Mouse (Mus musculus) heart, postnatal 10 days (tissue): Measurements from ENCODE around the gene Dpp6. TPM values are rescaled to one million over a fixed set of nuclear protein-coding genes. Genes with fewer than 3 reads are reported as not detected.

ENCODE experiments used
- DNase-seq, 2 experiments: peaks; one replicate each; pipeline ENCODE4 v3.0.0; 2021
- intact Hi-C: fragments of 180-260 bp; cut with DNase I; formaldehyde crosslinking; loops from one replicate; pipeline ENCODE4 v1.15.1; 2025
- total RNA-seq, 2 experiments: library from RNA; stranded (reverse); gene quantifications; 2 replicates each; pipeline ENCODE4 v1.2.3; 2021

Gene Dpp6
- total RNA-seq, 2 experiments from 2014 or later: 0.10 TPM; not detected in 1

GRCm38 (mm10) chr5:27716026-27716425 lies 899.0 kb downstream of the Dpp6 start:
- intact Hi-C loops: no loop called here
- no peak for DNase-seq

- no peak for DNase-seq
- intact Hi-C loops: no loop called here
These were observed 900.3 kb downstream of the Dpp6 start for GRCm38 (mm10) chr5:27717301-27717700.

GRCm38 (mm10) chr5:27719311-27719710 lies 902.3 kb downstream of the Dpp6 start:
- DNase-seq: no peak
- intact Hi-C loops: no loop called here

GRCm38 (mm10) chr5:27724460-27724859 lies 907.5 kb downstream of the Dpp6 start:
- no peak for DNase-seq
- intact Hi-C loops: no loop called here

GRCm38 (mm10) chr5:27730666-27731065 lies 913.7 kb downstream of the Dpp6 start:
- intact Hi-C loops: no loop called here
- peak; percentile 15 to 26 for DNase-seq

GRCm38 (mm10) chr5:27731392-27731791 lies 914.4 kb downstream of the Dpp6 start:
- intact Hi-C loops: no loop called here

GRCm38 (mm10) chr5:27732288-27732868 lies 915.4 kb downstream of the Dpp6 start:
- intact Hi-C loops: no loop called here
- DNase-seq: no peak

More at GRCm38 (mm10) chr5:27731392-27731791, 914.4 kb downstream of the Dpp6 start:
- DNase-seq: no peak

GRCm38 (mm10) chr5:27737168-27737567 lies 920.2 kb downstream of the Dpp6 start:
- intact Hi-C loops: loop anchor here (5.0 kb wide), 1 partner anchor 355 kb away; no protein-coding TSS in a partner anchor
- DNase-seq: peak; percentile 70 to 74

- intact Hi-C loops: loop anchor here (5.0 kb wide), 1 partner anchor 353 kb away; no protein-coding TSS in a partner anchor
- DNase-seq: no peak
These were observed 922.2 kb downstream of the Dpp6 start for GRCm38 (mm10) chr5:27739216-27739615.

GRCm38 (mm10) chr5:27744944-27745343 lies 927.9 kb downstream of the Dpp6 start:
- intact Hi-C loops: no loop called here
- no peak for DNase-seq

GRCm38 (mm10) chr5:27765780-27766179 lies 948.8 kb downstream of the Dpp6 start:
- intact Hi-C loops: no loop called here
- DNase-seq: no peak

- intact Hi-C loops: no loop called here
- no peak for DNase-seq
These were observed 950.9 kb downstream of the Dpp6 start for GRCm38 (mm10) chr5:27767948-27768347.
